Mouse (Mus musculus) liver, embryonic 11.5 days (tissue): ENCODE measurements around the gene Exog. TPM values are rescaled to one million over a fixed set of nuclear protein-coding genes. Genes with fewer than 3 reads are reported as not detected.

ENCODE experiments used
- ATAC-seq: fragments of 200-750 bp; cut with Nextera tagmentation; replicated peaks from 2 replicates; pipeline ENCODE4 v1.8.0; 2017; ENCODE audit warnings: moderate number of reproducible peaks, mild to moderate bottlenecking, moderate TSS enrichment, moderate library complexity; ENCODE audit not compliant: low FRiP score
- DNase-seq: peaks from one replicate; pipeline ENCODE4 v3.0.0-alpha.2; 2017; ENCODE audit warnings: low spot score
- H3K27ac ChIP-seq: fragments of 300-500 bp; sonication (generic); 2 replicates; pipeline ENCODE4 v1.5.1; 2014; ENCODE audit warnings: mild to moderate bottlenecking, low read depth, low read length, control low read depth
- H3K27me3 ChIP-seq: fragments of 300-500 bp; sonication (generic); replicated peaks from 2 replicates; pipeline ENCODE4 v1.6.1; 2014; ENCODE audit warnings: low read length, mixed read lengths; ENCODE audit not compliant: control insufficient read depth, insufficient read depth
- H3K36me3 ChIP-seq: fragments of 300-500 bp; sonication (generic); 2 replicates; pipeline ENCODE4 v1.6.1; 2014; ENCODE audit warnings: mild to moderate bottlenecking, low read length, moderate library complexity, mixed read lengths; ENCODE audit not compliant: control insufficient read depth, insufficient read depth
- H3K4me1 ChIP-seq: fragments of 300-500 bp; sonication (generic); replicated peaks from 2 replicates; pipeline ENCODE4 v1.6.1; 2014; ENCODE audit warnings: low read length, mixed read lengths; ENCODE audit not compliant: control insufficient read depth, insufficient read depth
- H3K4me2 ChIP-seq: fragments of 300-500 bp; sonication (generic); 2 replicates; pipeline ENCODE4 v1.6.1; 2014; ENCODE audit warnings: mild to moderate bottlenecking, control low read depth, moderate library complexity
- H3K4me3 ChIP-seq: fragments of 300-500 bp; sonication (generic); 2 replicates; pipeline ENCODE4 v1.5.1; 2014; ENCODE audit warnings: low read depth, low read length, control low read depth
- H3K9ac ChIP-seq: fragments of 300-500 bp; sonication (generic); 2 replicates; pipeline ENCODE4 v1.6.1; 2014; ENCODE audit warnings: low read depth, low read length, control low read depth
- H3K9me3 ChIP-seq: fragments of 300-500 bp; sonication (generic); 2 replicates; pipeline ENCODE4 v1.6.1; 2016; ENCODE audit warnings: low read length, inconsistent platforms, mixed read lengths; ENCODE audit not compliant: control insufficient read depth
- WGBS: fragments of 180-500 bp; shearing (Covaris S2); extraction: QIAGEN DNeasy Blood & Tissue Kit; methylation state at CpG from one replicate; pipeline ENCODE4 v1.1.7; 2014; 5-methylcytosine and 5-hydroxymethylcytosine counted together
- polyA plus RNA-seq: library from polyadenylated mRNA; unstranded; fragments of >200 nt; fragmentation: Nextera tagmentation; extraction: Ambion mirVana; gene quantifications from 2 replicates; pipeline ENCODE4 v1.2.1, GENCODE M21; 2014

Exog gene
- polyA plus RNA-seq = 18.7 and 22.5 TPM in 2 replicates

GRCm38 (mm10) chr9:119444738-119445429 is at the start of gene Exog:
Gene Exog, plus strand, starts transcription at chr9:119444943.
- peak within 1 kb of the TSS; percentile 83 for H3K4me3 ChIP-seq

DNA sequence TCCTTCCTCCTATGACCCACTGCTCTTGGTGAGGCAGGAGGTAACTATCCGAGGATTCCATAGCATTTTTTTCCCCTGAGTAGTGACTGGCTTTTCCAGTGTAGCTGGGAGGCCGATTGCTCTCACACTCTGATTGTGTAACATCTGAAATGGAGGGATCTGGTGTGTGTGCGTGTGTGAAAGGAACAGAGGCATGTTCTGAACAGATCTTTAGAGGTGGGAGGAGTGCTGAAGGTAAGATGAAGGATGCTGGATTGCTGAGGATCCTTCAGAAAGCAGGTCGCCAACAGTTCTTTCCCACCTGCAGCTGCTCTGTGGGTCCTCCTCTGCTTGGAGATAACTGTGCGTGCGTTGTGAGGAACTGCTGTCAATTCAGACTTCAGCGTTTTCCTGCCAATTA is 43.4 kb upstream of the Exog start:
- ATAC-seq (peak; percentile 16), DNase-seq (no peak)
- H3K27ac ChIP-seq = 0 out of 2 replicates have a peak overlapping the region, but pooled peaks have one; percentile 38
- peak overlapping the region; percentile 6; the same call in 1 of the 2 replicates for H3K9ac ChIP-seq
- peaks cover 13% of the 10 kb centered on the region for H3K27me3 ChIP-seq
- peak overlapping the region; percentile 70 for H3K4me3 ChIP-seq
- H3K4me2 ChIP-seq = peak overlapping the region; percentile 97
- H3K36me3 ChIP-seq = no peaks in the 10 kb centered on the region
- 5% methylated on average over 7 of the region's 7 CpGs for WGBS
- peaks cover 9% of the 10 kb centered on the region; the same call in 1 of the 2 replicates for H3K4me1 ChIP-seq
- no peaks in the 10 kb centered on the region for H3K9me3 ChIP-seq

More at GRCm38 (mm10) chr9:119444738-119445429, at the start of gene Exog:
- H3K36me3 ChIP-seq = peaks cover 15% of the 10 kb centered on the region
- peak within 1 kb of the TSS; percentile 85 for H3K9ac ChIP-seq
- under 1% methylated on average over 52 of the region's 52 CpGs for WGBS
- DNase-seq (peak; percentile 97), ATAC-seq (peak; percentile 90)
- no peaks in the 10 kb centered on the region for H3K27me3 ChIP-seq
- no peaks in the 10 kb centered on the region for H3K9me3 ChIP-seq
- peak within 1 kb of the TSS; percentile 59; the same call in 1 of the 2 replicates for H3K27ac ChIP-seq
- H3K4me2 ChIP-seq = peak within 1 kb of the TSS; percentile 84
- peaks cover 5% of the 10 kb centered on the region; the same call in 1 of the 2 replicates for H3K4me1 ChIP-seq

DNA sequence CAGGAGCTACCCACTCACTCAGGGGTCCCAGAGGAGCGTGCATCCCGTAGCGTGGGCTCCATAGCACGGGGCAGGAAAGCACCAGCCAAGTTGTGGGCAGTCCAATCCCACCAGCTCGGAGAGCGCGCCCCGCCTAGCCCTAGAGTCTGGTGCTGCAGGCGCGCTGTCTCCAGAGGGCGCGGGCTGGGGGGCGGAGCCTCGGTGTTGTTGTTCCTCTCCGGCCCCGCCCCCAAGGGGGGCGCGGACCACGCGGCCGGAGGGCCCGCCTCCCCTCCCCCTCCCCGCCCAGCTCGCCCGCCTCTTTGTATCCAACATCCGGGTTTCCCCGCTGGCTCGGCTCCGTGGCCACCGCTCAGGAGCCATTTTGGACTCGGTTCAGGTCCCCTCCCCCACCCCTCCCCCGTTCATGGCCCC is 42.9 kb upstream of the Exog start, which contains the start of gene Acvr2b:
Gene Acvr2b (plus strand): TSS at position 318 of the 414 bp plus-strand sequence.
- H3K36me3 ChIP-seq = no peaks in the 10 kb centered on the region
- peak; percentile 93 for DNase-seq
- ATAC-seq = peak; percentile 93
- H3K4me1 ChIP-seq = peaks cover 9% of the 10 kb centered on the region; the same call in 1 of the 2 replicates
- peak within 1 kb of the TSS; percentile 92 for H3K9ac ChIP-seq
- H3K27ac ChIP-seq = peak within 1 kb of the TSS; percentile 88
- H3K27me3 ChIP-seq = peaks cover 13% of the 10 kb centered on the region
- peak within 1 kb of the TSS; percentile 70 for H3K4me3 ChIP-seq
- WGBS = under 1% methylated on average over 32 of the region's 32 CpGs
- H3K4me2 ChIP-seq = peak within 1 kb of the TSS; percentile 97
- H3K9me3 ChIP-seq = no peaks in the 10 kb centered on the region

DNA sequence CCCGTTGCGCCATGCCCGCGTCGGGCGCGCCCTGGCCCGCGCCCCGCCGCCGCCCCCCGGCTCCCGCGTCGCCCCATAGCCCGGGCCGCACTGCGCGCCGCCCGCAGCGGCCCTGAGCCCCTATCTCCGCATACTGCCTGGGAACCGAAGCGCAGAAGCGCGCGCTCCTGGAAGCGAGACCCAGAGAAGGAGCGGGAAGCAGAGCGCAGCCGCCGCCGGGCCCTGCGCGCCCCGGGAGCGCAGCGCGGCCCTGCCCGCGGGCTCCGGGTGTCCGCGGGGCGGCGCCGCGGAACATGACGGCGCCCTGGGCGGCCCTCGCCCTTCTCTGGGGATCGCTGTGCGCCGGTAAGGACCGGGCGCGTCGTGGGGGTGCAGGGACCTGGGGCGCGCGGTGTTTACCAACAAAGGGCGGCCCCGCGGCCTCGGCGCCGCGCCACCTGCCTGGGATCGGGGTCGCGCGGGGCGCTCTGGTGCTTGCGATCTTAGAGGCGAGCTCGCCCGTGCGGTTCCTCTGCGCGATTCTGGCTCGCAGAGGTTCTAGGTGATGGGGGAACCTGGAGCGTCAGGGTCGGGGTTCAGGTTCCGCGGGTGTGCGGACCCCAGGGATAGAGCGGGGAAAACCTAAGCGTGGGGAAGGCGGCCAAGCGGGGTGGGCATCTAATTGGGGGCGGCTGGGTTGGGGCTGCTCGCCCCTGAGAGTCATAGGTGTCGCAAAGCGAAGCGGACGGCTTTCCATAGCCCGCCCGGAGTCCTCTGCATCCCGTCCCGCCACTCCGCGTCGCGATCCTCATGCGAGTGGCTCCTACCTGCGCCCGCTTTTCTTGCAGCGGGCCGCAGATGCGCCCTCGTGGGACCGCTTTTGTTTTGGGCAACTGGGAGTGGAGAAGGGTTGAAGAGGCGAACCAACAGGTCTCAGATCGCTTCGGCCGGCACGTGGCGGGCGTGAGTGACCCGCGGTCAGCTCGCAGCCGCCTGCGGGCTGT is 42.2 kb upstream of the Exog start:
- Histone ChIP-seq H3K9me3 (no peaks in the 10 kb centered on the region), H3K27ac (peak overlapping the region; percentile 88), H3K27me3 (peaks cover 13% of the 10 kb centered on the region), H3K36me3 (no peaks in the 10 kb centered on the region), H3K4me3 (peak overlapping the region; percentile 70), H3K9ac (peak overlapping the region; percentile 92), H3K4me1 (peaks cover 9% of the 10 kb centered on the region; the same call in 1 of the 2 replicates), H3K4me2 (peak overlapping the region; percentile 97)
- peak; percentile 68 for DNase-seq
- under 1% methylated on average over 124 of the region's 127 CpGs for WGBS
- ATAC-seq = peak; percentile 55

DNA sequence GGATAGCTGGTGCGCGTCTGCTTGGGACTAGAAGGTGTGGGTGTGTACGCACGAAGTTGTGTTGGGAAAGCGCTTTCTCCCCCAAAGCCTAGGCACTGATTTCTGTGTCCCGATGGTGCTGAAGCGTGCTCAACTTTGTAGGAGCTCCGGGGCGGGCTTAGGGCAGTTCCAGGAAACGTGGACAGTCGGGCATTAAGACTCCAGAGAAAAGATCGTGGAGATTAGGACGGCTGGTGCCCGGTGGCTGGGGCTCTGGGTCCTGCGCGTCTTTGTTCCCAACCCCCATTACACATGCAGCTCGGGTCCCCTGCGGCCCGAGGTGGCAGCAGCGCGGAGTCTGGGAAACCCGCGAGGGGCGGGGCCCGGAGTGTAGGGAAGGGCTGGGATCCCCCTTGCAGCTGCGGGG is 41.5 kb upstream of the Exog start:
- H3K9me3 ChIP-seq = no peaks in the 10 kb centered on the region
- H3K4me3 ChIP-seq = peak overlapping the region; percentile 70
- peak overlapping the region; percentile 88; the same call in 1 of the 2 replicates for H3K27ac ChIP-seq
- H3K4me2 ChIP-seq = peak overlapping the region; percentile 97
- no peaks in the 10 kb centered on the region for H3K36me3 ChIP-seq
- ATAC-seq (no peak), DNase-seq (peak; percentile 59)
- peak overlapping the region; percentile 92 for H3K9ac ChIP-seq
- H3K27me3 ChIP-seq = peaks cover 13% of the 10 kb centered on the region
- under 1% methylated on average over 26 of the region's 26 CpGs for whole genome bisulfite sequencing
- H3K4me1 ChIP-seq = peaks cover 9% of the 10 kb centered on the region; the same call in 1 of the 2 replicates

GRCm38 (mm10) chr9:119404090-119404489 is 40.7 kb upstream of the Exog start:
- no peak overlapping the region for H3K9ac ChIP-seq
- H3K4me2 ChIP-seq = peak overlapping the region; percentile 97
- peaks cover 9% of the 10 kb centered on the region; the same call in 1 of the 2 replicates for H3K4me1 ChIP-seq
- H3K4me3 ChIP-seq = peak overlapping the region; percentile 70
- H3K9me3 ChIP-seq = no peaks in the 10 kb centered on the region
- ATAC-seq (no peak), DNase-seq (no peak)
- H3K27me3 ChIP-seq = peaks cover 13% of the 10 kb centered on the region
- WGBS = 57% methylated on average over 5 of the region's 5 CpGs
- H3K36me3 ChIP-seq = no peaks in the 10 kb centered on the region
- H3K27ac ChIP-seq = no peak overlapping the region

GRCm38 (mm10) chr9:119407884-119408283 is 36.9 kb upstream of the Exog start:
- H3K27ac ChIP-seq = no peak overlapping the region
- ATAC-seq = no peak
- no peak overlapping the region for H3K4me3 ChIP-seq
- WGBS = 79% methylated on average over 15 of the region's 15 CpGs
- H3K36me3 ChIP-seq = peaks cover 5% of the 10 kb centered on the region; the same call in 1 of the 2 replicates
- peaks cover 5% of the 10 kb centered on the region; the same call in 1 of the 2 replicates for H3K4me1 ChIP-seq
- no peak for DNase-seq
- peaks cover 12% of the 10 kb centered on the region for H3K27me3 ChIP-seq
- H3K9me3 ChIP-seq = peaks cover 4% of the 10 kb centered on the region
- H3K4me2 ChIP-seq = no peak overlapping the region
- H3K9ac ChIP-seq = no peak overlapping the region
